Mouse (Mus musculus) left cerebral cortex, postnatal 4 days (tissue): ENCODE data around the gene Clint1. TPM values are rescaled to one million over a fixed set of nuclear protein-coding genes. Genes with fewer than 3 reads are reported as not detected.

Experiments
- DNase-seq: peaks from one replicate; pipeline ENCODE4 v3.0.0-alpha.2; 2022
- intact Hi-C: fragments of 180-260 bp; cut with DNase I; formaldehyde crosslinking; loops from one replicate; pipeline ENCODE4 v1.15.1; 2025
- total RNA-seq, 2 experiments: library from RNA; stranded (reverse); gene quantifications; 2 replicates each; pipeline ENCODE4 v1.2.3; 2021

Clint1 gene
- total RNA-seq, 2 experiments from 2014 or later, result 41.0 to 42.3 TPM

DNA sequence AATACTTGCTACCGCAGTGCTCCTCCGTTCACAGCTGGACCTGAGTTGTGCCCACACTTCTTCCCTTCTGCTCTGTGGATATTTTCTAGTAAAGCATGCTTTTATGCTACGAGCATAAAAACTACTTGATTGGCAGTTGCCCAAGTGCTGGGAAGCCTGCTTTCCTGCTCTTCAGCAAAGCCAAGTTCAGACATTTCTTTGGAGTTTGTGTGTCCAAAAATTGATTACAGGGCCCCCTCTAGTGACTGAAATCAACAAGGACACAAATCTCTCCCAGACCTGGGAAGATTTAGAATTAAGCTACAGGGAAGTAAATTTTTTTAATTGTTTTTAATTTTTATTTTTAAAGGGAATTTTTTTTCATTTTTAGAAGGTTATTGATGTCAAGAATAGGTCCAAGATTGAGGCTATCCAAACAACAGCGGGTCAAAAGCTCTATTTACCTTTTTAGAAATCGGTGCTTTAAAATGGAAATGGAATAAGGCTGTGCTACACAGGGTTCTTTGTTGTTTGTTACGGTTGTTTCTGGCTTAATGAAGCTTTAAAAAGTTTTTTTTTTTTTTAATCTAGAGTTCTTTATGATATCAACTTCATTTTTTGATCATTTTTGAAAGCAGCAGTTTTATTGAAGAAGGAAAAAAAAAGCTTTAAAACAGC, 29.3 kb downstream of the Clint1 start:
- peak; percentile 50 for DNase-seq
- intact Hi-C loops, result loop anchor here (10.0 kb wide), 2 partner anchors 126 to 1266 kb away; partner anchors contain the start of gene Ebf1

DNA sequence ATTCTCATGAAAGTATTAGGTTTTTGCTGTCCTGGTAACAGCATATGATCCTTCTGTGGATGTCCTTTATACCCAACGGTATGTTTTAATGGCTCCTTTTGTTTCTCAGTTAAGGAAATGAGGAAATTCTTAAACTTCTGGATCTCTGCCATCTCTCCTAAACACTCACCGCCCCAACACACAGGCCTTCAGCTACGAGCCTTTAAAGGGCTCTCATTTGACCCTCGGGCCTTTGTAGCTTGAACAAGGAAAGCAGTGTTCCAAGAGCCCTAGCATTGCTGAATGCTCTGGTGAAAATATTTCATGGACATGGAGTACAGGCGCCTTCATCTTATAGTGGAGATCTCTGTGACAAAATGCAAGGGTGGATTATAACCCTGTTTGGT, 29.8 kb downstream of the Clint1 start:
- intact Hi-C loops, result loop anchor here (10.0 kb wide), 2 partner anchors 127 to 1267 kb away; partner anchors contain the start of gene Ebf1

DNA sequence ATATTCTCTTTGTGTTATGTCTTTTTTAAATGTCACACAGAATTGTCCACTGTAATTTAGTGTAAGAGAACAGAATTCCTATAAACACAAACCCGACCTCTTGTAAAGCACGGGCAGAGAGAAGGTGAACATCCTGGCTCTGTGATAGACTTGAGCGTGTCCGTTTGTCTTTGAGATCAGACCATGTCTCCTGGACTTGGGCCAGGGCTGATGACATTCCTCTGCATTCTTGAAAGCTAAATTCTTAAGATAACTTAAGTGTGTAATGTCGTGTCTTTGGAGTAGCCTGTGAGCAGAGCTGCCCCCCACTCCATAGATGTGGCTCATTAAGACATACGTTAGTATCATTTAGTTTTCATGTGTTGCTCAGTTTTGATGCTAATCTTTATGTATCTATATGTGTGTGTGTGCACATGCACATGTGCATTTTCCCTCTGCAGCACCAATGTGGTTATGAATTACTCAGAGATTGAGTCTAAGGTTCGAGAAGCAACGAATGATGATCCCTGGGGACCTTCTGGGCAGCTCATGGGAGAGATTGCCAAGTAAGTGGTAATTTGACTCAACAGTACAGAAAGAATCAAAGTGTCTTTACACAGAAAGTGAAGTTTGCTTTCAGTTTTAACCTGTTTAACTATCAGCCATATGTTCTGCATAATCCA, 31.6 kb downstream of the Clint1 start:
- intact Hi-C loops, result loop anchor here (10.0 kb wide), 2 partner anchors 129 to 1269 kb away; partner anchors contain the start of gene Ebf1
- DNase-seq, result no peak

More for the DNA sequence above, 29.8 kb downstream of the Clint1 start:
- no peak for DNase-seq

- intact Hi-C loops, result loop anchor here (10.0 kb wide), 2 partner anchors 129 to 1269 kb away; partner anchors contain the start of gene Ebf1
- DNase-seq, result no peak
These were observed 32.2 kb downstream of the Clint1 start for GRCm38 (mm10) chr11:45884029-45884428.

GRCm38 (mm10) chr11:45885606-45886230, 33.9 kb downstream of the Clint1 start:
- no peak for DNase-seq
- intact Hi-C loops, result loop anchor here (10.0 kb wide), 2 partner anchors 131 to 1271 kb away; partner anchors contain the start of gene Ebf1

GRCm38 (mm10) chr11:45886596-45886995, 34.7 kb downstream of the Clint1 start:
- intact Hi-C loops, result loop anchor here (10.0 kb wide), 2 partner anchors 132 to 1272 kb away; partner anchors contain the start of gene Ebf1
- DNase-seq, result no peak

DNA sequence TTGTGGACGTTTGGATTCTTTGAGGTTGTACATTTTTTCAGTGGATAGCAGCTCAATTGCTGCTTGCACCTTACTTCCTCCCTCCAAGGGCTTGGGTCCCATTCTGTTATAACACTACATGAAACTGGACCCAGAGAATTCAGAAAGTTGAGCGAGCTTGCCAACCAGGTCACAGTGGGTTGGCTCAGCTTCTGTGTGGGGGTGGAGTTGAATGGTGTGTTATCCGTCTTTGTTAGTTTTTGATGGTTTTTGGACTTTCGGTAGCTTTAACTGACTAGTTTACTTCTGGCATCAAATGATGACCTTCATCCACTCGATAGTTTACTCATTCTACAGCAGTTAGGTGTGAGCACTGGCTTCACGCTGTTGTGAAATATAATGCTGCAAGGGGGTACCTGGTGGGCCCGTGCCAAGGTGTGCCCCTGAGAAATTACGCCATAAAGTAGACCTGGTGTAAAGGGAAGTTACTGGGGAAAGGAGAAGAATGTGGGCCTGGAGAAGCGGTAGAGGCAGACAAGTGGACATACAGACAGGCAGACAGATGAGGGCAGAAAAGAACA, 36.7 kb downstream of the Clint1 start:
- intact Hi-C loops, result loop anchor here (10.0 kb wide), 2 partner anchors 134 to 1274 kb away; partner anchors contain the start of gene Ebf1
- DNase-seq, result no peak

GRCm38 (mm10) chr11:45889981-45890380, 38.1 kb downstream of the Clint1 start:
- intact Hi-C loops, result loop anchor here (10.0 kb wide), 2 partner anchors 135 to 1275 kb away; partner anchors contain the start of gene Ebf1
- no peak for DNase-seq

- intact Hi-C loops, result no loop called here
- no peak for DNase-seq
These were observed 38.6 kb downstream of the Clint1 start for GRCm38 (mm10) chr11:45890423-45890822.

GRCm38 (mm10) chr11:45892861-45893360, 41.1 kb downstream of the Clint1 start:
- DNase-seq, result no peak
- intact Hi-C loops, result no loop called here

DNA sequence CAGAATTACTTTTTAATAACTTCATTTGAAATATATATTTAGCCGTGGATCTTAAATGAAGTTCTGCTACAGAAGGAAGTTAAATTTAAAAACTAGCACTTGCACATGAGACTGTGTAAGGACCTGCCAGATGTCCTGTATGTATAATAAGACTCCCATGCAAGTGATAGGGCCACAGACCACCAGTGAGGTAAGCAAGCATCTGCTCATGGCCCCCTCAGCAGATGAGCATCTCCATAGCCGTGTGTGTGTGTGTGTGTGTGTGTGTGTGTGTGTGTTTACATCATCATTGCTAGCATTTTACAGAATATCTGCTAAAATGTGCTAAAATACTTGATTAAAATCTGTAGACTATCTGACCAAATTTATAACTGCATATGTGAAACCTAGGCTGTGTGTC, 45.5 kb downstream of the Clint1 start:
- DNase-seq, result no peak
- intact Hi-C loops, result no loop called here

GRCm38 (mm10) chr11:45900233-45901015, 48.6 kb downstream of the Clint1 start:
- DNase-seq, result no peak
- intact Hi-C loops, result no loop called here

DNA sequence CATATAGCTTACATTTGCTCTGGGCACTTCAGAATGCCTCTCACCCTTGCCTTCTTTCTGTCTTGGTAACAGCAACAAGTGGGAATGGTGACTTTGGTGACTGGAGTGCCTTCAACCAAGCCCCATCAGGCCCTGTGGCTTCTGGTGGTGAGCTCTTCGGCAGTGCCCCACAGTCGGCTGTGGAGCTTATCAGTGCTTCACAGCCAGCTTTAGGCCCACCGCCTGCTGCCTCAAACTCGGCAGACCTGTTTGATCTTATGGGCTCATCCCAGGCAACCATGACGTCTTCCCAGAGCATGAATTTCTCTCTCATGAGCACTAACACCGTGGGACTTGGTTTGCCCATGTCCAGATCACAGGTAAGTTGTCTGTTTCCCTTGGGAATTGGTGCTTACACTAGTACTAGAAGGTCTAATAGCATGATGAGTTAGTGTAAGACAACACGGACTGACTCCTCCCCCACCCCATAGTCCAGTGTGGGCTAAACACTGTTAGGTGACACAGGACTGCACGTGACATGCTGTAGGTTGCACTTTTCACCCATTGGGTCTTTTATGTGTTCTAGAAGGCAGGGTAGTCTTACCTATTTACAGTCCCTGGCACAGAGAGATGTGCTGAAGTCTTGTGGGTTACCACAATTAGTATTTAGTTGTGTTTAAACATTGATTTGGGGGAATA, 54.4 kb downstream of the Clint1 start:
- intact Hi-C loops, result no loop called here
- DNase-seq, result no peak

DNA sequence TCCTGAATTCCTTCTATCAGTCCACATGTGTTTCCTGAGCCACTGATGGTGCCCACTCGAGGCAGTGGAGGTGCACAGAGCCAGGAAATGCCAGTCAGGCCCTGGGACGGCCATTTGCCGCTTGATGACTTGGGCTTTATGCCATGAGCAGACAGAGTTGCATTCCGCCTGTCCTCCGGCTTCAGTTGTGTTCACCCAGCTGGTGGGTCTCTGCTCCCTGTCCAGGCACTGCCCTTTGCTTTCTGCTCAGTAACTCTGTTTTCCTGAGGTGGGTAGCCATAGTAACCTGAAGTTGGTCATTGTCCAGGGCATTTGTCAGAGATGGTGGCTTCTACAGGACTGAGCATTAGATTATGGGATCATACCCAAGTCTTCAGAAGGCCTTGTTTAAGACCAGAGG, 55.5 kb downstream of the Clint1 start:
- intact Hi-C loops, result no loop called here
- peak; percentile 16 for DNase-seq

- intact Hi-C loops, result no loop called here
- DNase-seq, result no peak
These were observed 56.2 kb downstream of the Clint1 start for GRCm38 (mm10) chr11:45908070-45908469.

GRCm38 (mm10) chr11:45908894-45909293, 57.0 kb downstream of the Clint1 start:
- intact Hi-C loops, result no loop called here
- no peak for DNase-seq

- no peak for DNase-seq
- intact Hi-C loops, result no loop called here
These were observed 58.9 kb downstream of the Clint1 start for GRCm38 (mm10) chr11:45910701-45911100.

DNA sequence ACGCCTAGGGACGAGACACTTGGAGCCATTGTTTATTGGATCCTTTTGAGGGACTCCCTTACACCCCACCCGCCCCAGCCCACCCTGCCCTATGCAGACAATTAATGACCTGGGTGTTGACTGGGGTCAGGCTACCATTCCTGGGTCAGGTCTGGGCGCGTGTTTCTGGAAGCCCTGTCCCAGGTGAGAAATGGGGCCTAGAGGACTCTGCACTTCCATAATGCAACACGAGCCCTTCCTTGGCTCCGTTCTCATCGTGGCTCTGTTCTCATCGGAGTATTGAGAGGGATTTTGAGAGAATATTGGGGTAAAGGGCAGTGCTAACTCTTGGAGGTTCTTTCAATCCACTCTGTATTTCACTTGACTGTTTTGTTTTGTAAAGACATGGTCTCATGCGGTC, 64.3 kb downstream of the Clint1 start:
- no peak for DNase-seq
- intact Hi-C loops, result no loop called here

DNA sequence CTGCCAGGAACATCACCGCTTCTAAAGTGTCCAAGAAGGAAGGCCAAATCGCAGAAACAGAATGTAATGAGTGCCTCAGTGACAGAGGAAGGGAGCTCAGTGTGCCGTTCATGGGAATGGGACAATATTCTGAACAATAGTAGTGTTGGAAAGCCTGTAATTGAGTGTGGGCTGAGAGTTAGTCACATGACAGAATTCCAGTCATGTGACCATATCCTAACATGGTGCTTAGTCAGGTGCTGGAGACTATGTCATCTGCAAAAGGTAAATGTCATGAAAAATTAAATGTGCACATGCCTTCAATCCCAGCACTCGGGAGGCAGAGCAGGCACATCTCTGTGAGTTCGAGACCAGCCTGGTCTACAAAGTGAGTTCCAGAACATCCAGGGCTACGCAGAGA, 66.2 kb downstream of the Clint1 start:
- no peak for DNase-seq
- intact Hi-C loops, result no loop called here
